Mouse (Mus musculus) R1 (cell line): ENCODE data around the gene Lmna.

Source experiments
- DNase-seq: peaks from one replicate; pipeline ENCODE4 v3.0.0-alpha.2; 2018; ENCODE audit warnings: low read depth, low spot score

The Lmna gene

GRCm38 (mm10) chr3:88501366-88502030 is 8.3 kb downstream of the Lmna start:
- DNase-seq: no peak

GRCm38 (mm10) chr3:88500655-88501365 is 8.9 kb downstream of the Lmna start:
- DNase-seq: no peak

- DNase-seq: no peak
These were observed 9.7 kb downstream of the Lmna start for GRCm38 (mm10) chr3:88500087-88500486.

GRCm38 (mm10) chr3:88499580-88499979 is 10.2 kb downstream of the Lmna start:
- DNase-seq: no peak

- DNase-seq: no peak
These were observed 13.9 kb downstream of the Lmna start for GRCm38 (mm10) chr3:88495741-88496415.

- no peak for DNase-seq
These were observed 14.7 kb downstream of the Lmna start for GRCm38 (mm10) chr3:88494836-88495628.

- no peak for DNase-seq
These were observed 15.8 kb downstream of the Lmna start for GRCm38 (mm10) chr3:88493706-88494582.

GRCm38 (mm10) chr3:88487396-88487795 is 22.4 kb downstream of the Lmna start:
- no peak for DNase-seq

GRCm38 (mm10) chr3:88486887-88487286 is 22.9 kb downstream of the Lmna start:
- DNase-seq: no peak

- no peak for DNase-seq
These were observed 23.7 kb downstream of the Lmna start for GRCm38 (mm10) chr3:88486043-88486442.

- peak; percentile 49 for DNase-seq
These were observed 25.0 kb downstream of the Lmna start for GRCm38 (mm10) chr3:88484597-88485316.

- peak; percentile 88 for DNase-seq
These were observed 26.1 kb downstream of the Lmna start for GRCm38 (mm10) chr3:88483621-88484020.

- DNase-seq: no peak
These were observed 26.6 kb downstream of the Lmna start for GRCm38 (mm10) chr3:88483141-88483540.

- DNase-seq: no peak
These were observed 27.4 kb downstream of the Lmna start for GRCm38 (mm10) chr3:88482336-88482735.

GRCm38 (mm10) chr3:88481372-88482040 is 28.2 kb downstream of the Lmna start:
- DNase-seq: no peak

- no peak for DNase-seq
These were observed 29.1 kb downstream of the Lmna start for GRCm38 (mm10) chr3:88480679-88481078.

GRCm38 (mm10) chr3:88479828-88480227 is 29.9 kb downstream of the Lmna start:
- DNase-seq: no peak

GRCm38 (mm10) chr3:88479163-88479562 is 30.6 kb downstream of the Lmna start:
- DNase-seq: no peak

GRCm38 (mm10) chr3:88477735-88478134 is 32.0 kb downstream of the Lmna start:
- peak; percentile 87 for DNase-seq

- DNase-seq: peak; percentile 93
These were observed 33.4 kb downstream of the Lmna start for GRCm38 (mm10) chr3:88476403-88476802.
